Mouse (Mus musculus): ENCODE measurements at regions not wholly inside any gene's neighbourhood (a gene's known extent, or its start where the extent isn't known, plus 50 kb on each side); places are given as distances from the start of the nearest gene placed in this dataset.

- TF ChIP-seq POLR2A (IDR thresholded peaks at IDR 0.05; ENCODE audit: insufficient read length, low read depth) (no peak), MAX (IDR thresholded peaks at IDR 0.05; ENCODE audit: low read depth) (no peak), POLR2AphosphoS2 (IDR thresholded peaks at IDR 0.05; ENCODE audit: insufficient read length, low read depth) (no peak), MYOD1 (IDR thresholded peaks at IDR 0.05; ENCODE audit: control insufficient read depth in 1 of 3, insufficient read length in 2 of 3, low read depth in 2 of 3) (no peak), MYOG (IDR thresholded peaks at IDR 0.05; ENCODE audit: control insufficient read depth in 1 of 3, insufficient read depth in 1 of 3, insufficient read length in 2 of 3, low read depth in 2 of 3) (no peak), E2F4 (IDR thresholded peaks at IDR 0.05; ENCODE audit: insufficient read depth) (no peak)
These were observed 141.0 kb upstream of the Arglu1 start for GRCm38 (mm10) chr8:8831306-8831705.
